Mouse (Mus musculus): ENCODE results near the gene B130006D01Rik. TPM values are rescaled to one million over a fixed set of nuclear protein-coding genes. Genes with fewer than 3 reads are reported as not detected.
A peak's percentile ranks its signal among the peaks of the same experiment; 100 is the strongest.

Gene B130006D01Rik
- polyA plus RNA-seq, 1 experiment from 2014 or later, result 1.0 TPM

GRCm38 (mm10) chr11:95700778-95701739, 22.3 kb upstream of the B130006D01Rik start:
- H3K9ac ChIP-seq, result no peak overlapping the region
- no peak overlapping the region for H3K4me2 ChIP-seq
- no peaks in the 10 kb centered on the region for H3K36me3 ChIP-seq
- H3K4me3 ChIP-seq (replicated peaks), result no peak overlapping the region
- H3K4me1 ChIP-seq, result no peaks in the 10 kb centered on the region
- H3K9me3 ChIP-seq, result no peaks in the 10 kb centered on the region
- no peaks in the 10 kb centered on the region for H3K27me3 ChIP-seq (replicated peaks)
- 85% methylated on average over 13 of the region's 13 CpGs for WGBS
- ATAC-seq (ENCODE audit: insufficient read depth, low FRiP score, low read depth), result 0 out of 2 replicates have a peak, but pooled peaks have one; percentile 22
- H3K27ac ChIP-seq, result no peak overlapping the region

DNA sequence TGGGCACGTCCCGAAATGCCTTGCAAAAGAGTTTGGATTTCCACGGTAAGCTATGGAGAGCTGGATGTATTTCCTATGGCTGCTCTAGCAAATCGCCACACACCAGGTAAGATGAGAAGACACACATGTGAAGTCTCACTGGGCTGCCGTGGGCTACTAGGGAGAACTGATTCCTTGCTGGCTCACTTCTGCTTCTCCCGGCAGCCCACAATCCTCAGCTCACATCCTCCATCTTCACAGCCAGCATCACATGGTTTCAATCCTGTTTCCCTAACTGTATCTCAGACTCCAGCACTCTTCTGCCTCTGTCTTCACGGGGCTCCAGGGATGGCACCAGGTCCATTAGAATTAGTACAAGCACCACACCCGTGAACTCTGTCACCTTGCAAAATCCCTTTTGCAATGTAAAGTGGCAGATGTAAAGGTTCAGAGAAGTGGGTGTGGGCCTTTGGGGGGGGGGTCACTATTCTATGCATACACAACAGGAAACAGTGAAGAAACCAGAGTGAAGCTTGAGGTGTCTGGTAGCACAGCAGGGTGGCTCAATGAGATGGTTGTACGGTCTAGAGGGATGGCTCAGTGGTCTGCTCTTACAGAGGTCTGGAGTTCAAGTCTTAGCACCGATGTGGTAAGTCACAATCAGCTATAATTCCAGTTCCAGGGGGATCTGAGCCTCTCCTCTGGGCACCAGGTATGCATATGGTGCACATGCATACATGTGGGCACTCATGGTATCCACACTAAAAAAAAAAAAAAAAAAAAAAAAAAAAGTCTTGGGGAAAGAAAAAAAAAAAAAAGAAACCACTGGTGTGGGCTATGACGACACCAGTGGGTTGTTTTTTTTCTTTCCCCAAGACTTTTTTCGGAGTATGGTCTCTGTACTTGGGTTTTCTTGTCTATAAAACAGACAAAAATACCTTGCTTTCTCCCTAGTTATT, 19.1 kb upstream of the B130006D01Rik start:
- H3K36me3 ChIP-seq, result no peaks in the 10 kb centered on the region
- no peaks in the 10 kb centered on the region for H3K4me1 ChIP-seq
- H3K9ac ChIP-seq, result no peak overlapping the region
- H3K27ac ChIP-seq, result no peak overlapping the region
- H3K9me3 ChIP-seq, result no peaks in the 10 kb centered on the region
- WGBS, result 84% methylated on average over 12 of the region's 12 CpGs
- H3K4me2 ChIP-seq, result no peak overlapping the region
- H3K27me3 ChIP-seq (replicated peaks), result no peaks in the 10 kb centered on the region
- H3K4me3 ChIP-seq (replicated peaks), result no peak overlapping the region
- no peak for ATAC-seq (ENCODE audit: insufficient read depth, low FRiP score, low read depth)

GRCm38 (mm10) chr11:95704970-95705330, 18.4 kb upstream of the B130006D01Rik start:
- ATAC-seq (ENCODE audit: insufficient read depth, low FRiP score, low read depth), result no peak
- WGBS, result 60% methylated on average over 4 of the region's 4 CpGs
- Histone ChIP-seq H3K4me3 (replicated peaks) (no peak overlapping the region), H3K36me3 (no peaks in the 10 kb centered on the region), H3K9me3 (no peaks in the 10 kb centered on the region), H3K27ac (peak overlapping the region; percentile 51; the same call in 1 of the 2 replicates), H3K9ac (no peak overlapping the region), H3K27me3 (replicated peaks) (no peaks in the 10 kb centered on the region), H3K4me1 (no peaks in the 10 kb centered on the region), H3K4me2 (no peak overlapping the region)

GRCm38 (mm10) chr11:95709534-95710040, 13.8 kb upstream of the B130006D01Rik start:
- no peak overlapping the region for H3K27ac ChIP-seq
- H3K9me3 ChIP-seq, result no peaks in the 10 kb centered on the region
- no peaks in the 10 kb centered on the region for H3K36me3 ChIP-seq
- H3K4me1 ChIP-seq, result peaks cover 7% of the 10 kb centered on the region; the same call in 1 of the 2 replicates
- WGBS, result 90% methylated on average over 6 of the region's 6 CpGs
- H3K9ac ChIP-seq, result no peak overlapping the region
- H3K4me2 ChIP-seq, result no peak overlapping the region
- no peak overlapping the region for H3K4me3 ChIP-seq (replicated peaks)
- no peaks in the 10 kb centered on the region for H3K27me3 ChIP-seq (replicated peaks)
- ATAC-seq (ENCODE audit: insufficient read depth, low FRiP score, low read depth), result no peak

- no peak overlapping the region for H3K4me3 ChIP-seq (replicated peaks)
- no peaks in the 10 kb centered on the region for H3K9me3 ChIP-seq
- no peak overlapping the region for H3K9ac ChIP-seq
- no peaks in the 10 kb centered on the region for H3K27me3 ChIP-seq (replicated peaks)
- peaks cover 15% of the 10 kb centered on the region; the same call in 1 of the 2 replicates for H3K4me1 ChIP-seq
- H3K4me2 ChIP-seq, result no peak overlapping the region
- no peaks in the 10 kb centered on the region for H3K36me3 ChIP-seq
- no peak for ATAC-seq (ENCODE audit: insufficient read depth, low FRiP score, low read depth)
- H3K27ac ChIP-seq, result no peak overlapping the region
- WGBS, result 80% methylated on average over 7 of the region's 7 CpGs
Observed at GRCm38 (mm10) chr11:95710478-95710877, 12.9 kb upstream of the B130006D01Rik start.

- Histone ChIP-seq H3K9me3 (no peaks in the 10 kb centered on the region), H3K4me1 (peaks cover 15% of the 10 kb centered on the region; the same call in 1 of the 2 replicates), H3K4me2 (peak overlapping the region; percentile 78), H3K27ac (peak overlapping the region; percentile 99), H3K36me3 (no peaks in the 10 kb centered on the region), H3K9ac (peak overlapping the region; percentile 99; the same call in 1 of the 2 replicates), H3K27me3 (replicated peaks) (no peaks in the 10 kb centered on the region), H3K4me3 (replicated peaks) (peak overlapping the region; percentile 98)
- 0 out of 2 replicates have a peak, but pooled peaks have one; percentile 18 for ATAC-seq (ENCODE audit: insufficient read depth, low FRiP score, low read depth)
- 19% methylated on average over 12 of the region's 12 CpGs for WGBS
Observed at GRCm38 (mm10) chr11:95712085-95712562, 11.3 kb upstream of the B130006D01Rik start.

- Histone ChIP-seq H3K9me3 (no peaks in the 10 kb centered on the region), H3K27ac (peak within 1 kb of the TSS; percentile 99), H3K27me3 (replicated peaks) (no peaks in the 10 kb centered on the region), H3K4me1 (peaks cover 15% of the 10 kb centered on the region; the same call in 1 of the 2 replicates), H3K4me2 (peak within 1 kb of the TSS; percentile 78), H3K4me3 (replicated peaks) (peak within 1 kb of the TSS; percentile 98), H3K9ac (peak within 1 kb of the TSS; percentile 99), H3K36me3 (no peaks in the 10 kb centered on the region)
- WGBS, result under 1% methylated on average over 52 of the region's 103 CpGs
- ATAC-seq (ENCODE audit: insufficient read depth, low FRiP score, low read depth), result peak; percentile 92
Observed at GRCm38 (mm10) chr11:95712563-95713224, 10.7 kb upstream of the B130006D01Rik start, which contains the start of gene Zfp652. Zfp652 (plus strand) TSS chr11:95712673.

DNA sequence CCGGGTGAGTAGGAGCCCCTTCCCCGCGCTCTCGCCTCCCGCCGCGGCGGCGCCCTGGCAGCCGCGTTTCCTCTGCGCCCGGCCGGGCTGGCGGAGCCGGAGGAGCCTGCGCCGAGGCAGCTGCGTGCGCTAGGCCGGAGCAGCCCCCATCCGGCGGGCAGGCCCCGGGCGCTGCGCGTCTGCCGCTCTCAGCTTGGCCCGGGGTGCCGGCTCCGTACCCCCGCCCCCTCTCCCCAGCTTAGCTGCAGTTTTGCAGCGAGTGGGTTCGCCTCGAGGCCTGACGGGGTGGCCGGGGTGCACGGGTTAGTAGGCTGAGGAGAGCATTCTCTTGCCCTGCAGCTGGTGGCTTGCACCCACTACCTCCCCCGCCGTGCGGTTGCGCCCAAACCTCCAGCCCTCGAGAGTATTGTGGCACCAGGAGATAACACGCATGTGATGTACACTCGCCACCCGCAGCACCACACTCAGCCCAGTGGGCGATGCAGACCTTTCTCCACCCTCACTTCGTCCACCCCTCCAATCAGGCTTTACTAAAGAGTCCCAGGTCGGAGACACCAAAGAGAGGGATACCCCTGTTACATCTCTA, 10.1 kb upstream of the B130006D01Rik start:
- H3K36me3 ChIP-seq, result no peaks in the 10 kb centered on the region
- peak; percentile 49 for ATAC-seq (ENCODE audit: insufficient read depth, low FRiP score, low read depth)
- H3K9me3 ChIP-seq, result no peaks in the 10 kb centered on the region
- peak overlapping the region; percentile 78 for H3K4me2 ChIP-seq
- H3K4me3 ChIP-seq (replicated peaks), result peak overlapping the region; percentile 98
- peak overlapping the region; percentile 99 for H3K27ac ChIP-seq
- H3K4me1 ChIP-seq, result peaks cover 15% of the 10 kb centered on the region; the same call in 1 of the 2 replicates
- peak overlapping the region; percentile 99 for H3K9ac ChIP-seq
- WGBS, result under 1% methylated on average over 40 of the region's 49 CpGs
- no peaks in the 10 kb centered on the region for H3K27me3 ChIP-seq (replicated peaks)

DNA sequence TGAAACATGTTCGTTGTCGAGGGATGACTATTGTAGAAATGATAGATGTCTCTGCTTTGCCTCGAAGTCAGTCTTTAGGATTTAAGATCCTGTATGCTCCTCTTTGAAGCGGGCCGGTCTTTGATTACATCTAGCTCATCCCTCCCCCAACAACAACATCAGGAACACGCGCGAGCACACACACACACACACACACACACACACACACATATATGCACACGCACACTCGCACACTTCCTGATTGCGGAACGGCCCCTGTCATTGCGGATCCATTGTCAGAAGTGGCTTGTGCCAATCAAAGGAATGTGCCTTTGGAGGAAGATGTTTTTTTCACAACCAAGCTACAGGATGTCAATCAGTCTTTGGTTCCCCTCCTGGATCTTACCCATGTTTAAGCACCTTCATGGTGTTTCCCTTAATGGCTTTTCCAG, 9.6 kb upstream of the B130006D01Rik start:
- peak overlapping the region; percentile 98 for H3K4me3 ChIP-seq (replicated peaks)
- H3K27ac ChIP-seq, result peak overlapping the region; percentile 99
- peak overlapping the region; percentile 78 for H3K4me2 ChIP-seq
- no peaks in the 10 kb centered on the region for H3K9me3 ChIP-seq
- no peak for ATAC-seq (ENCODE audit: insufficient read depth, low FRiP score, low read depth)
- H3K36me3 ChIP-seq, result no peaks in the 10 kb centered on the region
- H3K4me1 ChIP-seq, result peaks cover 15% of the 10 kb centered on the region; the same call in 1 of the 2 replicates
- WGBS, result under 1% methylated on average over 13 of the region's 13 CpGs
- H3K9ac ChIP-seq, result peak overlapping the region; percentile 99
- no peaks in the 10 kb centered on the region for H3K27me3 ChIP-seq (replicated peaks)

GRCm38 (mm10) chr11:95714411-95714810, 9.0 kb upstream of the B130006D01Rik start:
- no peaks in the 10 kb centered on the region for H3K27me3 ChIP-seq (replicated peaks)
- H3K4me3 ChIP-seq (replicated peaks), result peak overlapping the region; percentile 98
- no peaks in the 10 kb centered on the region for H3K9me3 ChIP-seq
- no peaks in the 10 kb centered on the region for H3K36me3 ChIP-seq
- 26% methylated on average over 7 of the region's 7 CpGs for WGBS
- H3K4me1 ChIP-seq, result peaks cover 15% of the 10 kb centered on the region; the same call in 1 of the 2 replicates
- peak overlapping the region; percentile 78 for H3K4me2 ChIP-seq
- no peak overlapping the region for H3K9ac ChIP-seq
- no peak overlapping the region for H3K27ac ChIP-seq
- ATAC-seq (ENCODE audit: insufficient read depth, low FRiP score, low read depth), result no peak

Measured in stomach, embryonic 15.5 days (tissue).